Mouse (Mus musculus) forebrain, embryonic 15.5 days (tissue): ENCODE results near the gene Kcng4. TPM values are rescaled to one million over a fixed set of nuclear protein-coding genes. Genes with fewer than 3 reads are reported as not detected.

ENCODE experiments used
- ATAC-seq: fragments of 200-750 bp; cut with Nextera tagmentation; replicated peaks from 2 replicates; pipeline ENCODE4 v1.8.0; 2017; ENCODE audit warnings: mild to moderate bottlenecking, moderate TSS enrichment, moderate library complexity
- H3K27ac ChIP-seq: fragments of 300-500 bp; sonication (generic); replicated peaks from 2 replicates; pipeline ENCODE4 v1.5.1; 2015; ENCODE audit warnings: mild to moderate bottlenecking, inconsistent platforms
- H3K27me3 ChIP-seq: fragments of 300-500 bp; sonication (generic); 2 replicates; pipeline ENCODE4 v1.6.1; 2015; ENCODE audit warnings: inconsistent platforms
- H3K36me3 ChIP-seq: fragments of 300-500 bp; sonication (generic); 2 replicates; pipeline ENCODE4 v1.6.1; 2015; ENCODE audit warnings: mild to moderate bottlenecking, inconsistent platforms
- H3K4me1 ChIP-seq: fragments of 300-500 bp; sonication (generic); 2 replicates; pipeline ENCODE4 v1.6.1; 2015; ENCODE audit warnings: inconsistent platforms
- H3K4me2 ChIP-seq: fragments of 300-500 bp; sonication (generic); replicated peaks from 2 replicates; pipeline ENCODE4 v1.6.1; 2015; ENCODE audit warnings: mild to moderate bottlenecking, inconsistent platforms
- H3K4me3 ChIP-seq: fragments of 300-500 bp; sonication (generic); 2 replicates; pipeline ENCODE4 v1.5.1; 2015; ENCODE audit warnings: mild to moderate bottlenecking, inconsistent platforms
- H3K9ac ChIP-seq: fragments of 300-500 bp; sonication (generic); replicated peaks from 2 replicates; pipeline ENCODE4 v1.6.1; 2015; ENCODE audit warnings: mild to moderate bottlenecking, inconsistent platforms
- H3K9me3 ChIP-seq: fragments of 300-500 bp; sonication (generic); 2 replicates; pipeline ENCODE4 v1.6.1; 2016; ENCODE audit warnings: inconsistent platforms
- WGBS: fragments of 180-500 bp; shearing (Covaris S2); methylation state at CpG from one replicate; pipeline ENCODE4 v1.1.7; 2015; ENCODE audit warnings: mixed read lengths; 5-methylcytosine and 5-hydroxymethylcytosine counted together
- polyA plus RNA-seq: library from polyadenylated mRNA; unstranded; fragments of >200 nt; fragmentation: Nextera tagmentation; extraction: Ambion mirVana; gene quantifications from 2 replicates; pipeline ENCODE4 v1.2.1, GENCODE M21; 2015

Gene Kcng4
- polyA plus RNA-seq, 1 experiment from 2014 or later, result 0.28 TPM

DNA sequence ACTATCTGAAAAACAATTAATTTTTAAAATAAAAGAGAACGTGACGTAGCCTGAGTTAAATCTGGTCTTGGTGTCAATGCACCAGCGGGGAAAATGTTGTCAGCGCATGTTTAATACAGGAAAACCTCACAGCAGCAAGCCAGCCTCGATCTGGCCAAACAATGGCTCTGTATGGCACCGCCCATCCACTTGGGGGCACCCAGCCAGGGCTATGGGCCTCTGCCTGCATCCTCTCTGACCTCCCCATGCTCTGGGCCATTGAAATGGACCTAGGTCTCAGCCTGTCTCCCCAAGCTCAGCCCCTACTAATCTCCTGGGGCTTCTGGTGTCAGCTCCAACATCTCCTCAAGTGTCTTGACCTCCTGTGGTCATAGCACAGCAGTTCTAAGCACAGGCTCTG is 26.4 kb upstream of the Kcng4 start:
- no peak overlapping the region for H3K27ac ChIP-seq
- no peaks in the 10 kb centered on the region for H3K4me1 ChIP-seq
- no peak overlapping the region for H3K4me2 ChIP-seq
- WGBS, result 64% methylated on average over 6 of the region's 6 CpGs
- H3K9me3 ChIP-seq, result no peaks in the 10 kb centered on the region
- no peak for ATAC-seq
- H3K36me3 ChIP-seq, result no peaks in the 10 kb centered on the region
- H3K4me3 ChIP-seq, result no peak overlapping the region
- H3K27me3 ChIP-seq, result no peaks in the 10 kb centered on the region
- no peak overlapping the region for H3K9ac ChIP-seq

DNA sequence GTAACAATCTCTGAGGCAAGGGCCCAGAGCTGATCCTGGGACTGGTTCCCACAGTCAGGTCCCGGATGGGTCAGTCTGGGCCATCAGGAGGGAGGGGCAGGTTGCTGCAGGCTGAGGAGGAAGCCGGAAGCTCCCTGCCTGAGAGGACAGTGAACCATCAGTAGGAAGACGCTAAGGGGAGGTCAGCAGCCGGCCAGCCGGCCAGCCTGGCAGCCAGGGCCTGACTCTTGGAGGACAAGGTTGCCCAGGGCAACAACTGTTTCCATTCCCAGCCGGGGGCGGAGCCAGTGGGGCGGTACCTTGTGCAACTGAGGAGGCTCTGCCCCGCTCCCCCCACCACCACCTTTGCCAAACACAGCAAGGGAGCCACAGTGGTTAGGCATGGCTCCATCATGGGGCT is 25.6 kb upstream of the Kcng4 start:
- H3K4me3 ChIP-seq, result no peak overlapping the region
- no peaks in the 10 kb centered on the region for H3K9me3 ChIP-seq
- no peak overlapping the region for H3K27ac ChIP-seq
- no peak overlapping the region for H3K4me2 ChIP-seq
- no peaks in the 10 kb centered on the region for H3K36me3 ChIP-seq
- ATAC-seq, result no peak
- 8% methylated on average over 9 of the region's 9 CpGs for WGBS
- no peaks in the 10 kb centered on the region for H3K27me3 ChIP-seq
- H3K9ac ChIP-seq, result no peak overlapping the region
- no peaks in the 10 kb centered on the region for H3K4me1 ChIP-seq

DNA sequence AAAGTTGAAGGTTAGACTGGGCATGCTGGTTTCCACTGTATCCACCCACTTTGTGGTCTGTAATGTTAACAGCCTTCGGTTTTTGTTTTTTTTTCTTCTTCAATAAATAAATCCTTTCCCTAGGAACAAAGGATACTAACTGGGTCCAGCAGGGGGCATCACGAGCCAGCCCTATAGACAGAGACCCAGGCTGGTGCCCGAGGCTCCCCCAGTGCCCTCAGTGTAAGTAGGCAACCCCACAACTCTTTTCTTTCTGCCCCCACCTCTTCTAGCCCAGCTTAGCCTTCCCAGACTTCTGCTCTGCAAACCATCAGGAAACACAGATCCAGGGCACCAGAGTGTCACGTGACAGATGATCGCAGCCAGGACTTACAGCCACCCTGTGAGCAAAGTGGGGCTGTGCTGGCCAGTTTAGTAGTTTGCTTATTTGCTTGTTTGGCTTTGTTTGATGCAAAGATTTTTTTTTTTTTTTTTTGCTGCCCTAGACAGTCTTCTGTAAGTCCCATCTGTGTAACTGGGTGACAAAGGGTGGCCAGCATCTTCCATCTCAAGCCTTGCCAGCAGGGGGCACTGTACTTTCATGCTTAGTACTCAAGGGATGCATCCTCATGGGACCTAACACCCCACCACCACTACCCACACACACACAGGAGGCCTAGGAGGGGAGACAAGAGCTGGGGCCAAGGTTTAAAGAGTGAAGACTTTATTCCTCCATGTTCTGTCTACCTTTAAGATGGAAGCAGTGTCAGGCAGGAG is 21.4 kb upstream of the Kcng4 start:
- Histone ChIP-seq H3K36me3 (no peaks in the 10 kb centered on the region), H3K27ac (no peak overlapping the region), H3K4me1 (no peaks in the 10 kb centered on the region), H3K4me3 (no peak overlapping the region), H3K9me3 (no peaks in the 10 kb centered on the region), H3K27me3 (no peaks in the 10 kb centered on the region), H3K9ac (no peak overlapping the region), H3K4me2 (no peak overlapping the region)
- ATAC-seq, result no peak
- WGBS, result 68% methylated on average over 5 of the region's 5 CpGs

DNA sequence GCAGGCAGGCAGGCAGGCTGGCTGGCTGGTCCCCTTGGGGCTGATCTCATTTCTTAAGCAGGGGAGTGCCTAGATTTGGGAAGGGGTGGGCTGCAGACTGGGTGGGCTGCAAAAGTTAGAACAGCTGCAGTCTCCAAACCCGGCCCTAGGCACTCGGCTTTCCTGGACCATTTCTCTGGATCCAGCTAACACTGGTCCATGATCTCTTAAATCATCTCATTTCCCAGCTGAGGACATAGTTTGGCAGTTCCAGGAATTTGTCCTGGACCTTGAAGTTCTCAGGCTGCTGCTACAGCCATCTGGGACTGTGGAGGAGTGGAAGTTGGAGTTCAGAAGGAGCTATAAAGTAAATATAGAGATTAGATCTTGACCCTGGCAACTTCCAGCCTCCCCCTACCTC is 15.8 kb upstream of the Kcng4 start:
- no peaks in the 10 kb centered on the region for H3K9me3 ChIP-seq
- H3K27me3 ChIP-seq, result no peaks in the 10 kb centered on the region
- no peak overlapping the region for H3K4me3 ChIP-seq
- no peaks in the 10 kb centered on the region for H3K36me3 ChIP-seq
- whole genome bisulfite sequencing, result 73% methylated on average over 2 of the region's 2 CpGs
- H3K27ac ChIP-seq, result no peak overlapping the region
- ATAC-seq, result no peak
- H3K9ac ChIP-seq, result no peak overlapping the region
- H3K4me1 ChIP-seq, result no peaks in the 10 kb centered on the region
- no peak overlapping the region for H3K4me2 ChIP-seq

DNA sequence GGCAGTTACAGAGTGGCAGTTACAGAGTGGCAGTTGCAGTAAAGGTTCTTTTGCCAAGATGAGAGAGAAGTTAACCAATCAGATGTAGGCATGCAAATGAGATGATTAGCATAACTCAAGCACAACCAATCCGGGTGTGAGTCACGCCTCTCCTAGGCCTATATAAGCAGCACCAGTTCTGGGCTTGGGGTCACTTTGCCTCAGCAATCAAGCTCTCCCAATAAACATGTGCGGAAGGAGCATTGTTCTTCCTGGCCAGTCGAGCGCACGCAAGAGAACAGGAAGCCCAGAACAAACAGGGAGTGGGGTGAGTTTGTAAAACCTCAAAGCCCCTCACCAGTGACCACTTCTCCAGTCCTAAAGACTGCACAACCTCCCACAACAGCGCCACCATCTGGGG is 11.4 kb upstream of the Kcng4 start:
- H3K4me2 ChIP-seq, result no peak overlapping the region
- no peak overlapping the region for H3K4me3 ChIP-seq
- H3K27ac ChIP-seq, result no peak overlapping the region
- no peaks in the 10 kb centered on the region for H3K27me3 ChIP-seq
- H3K36me3 ChIP-seq, result no peaks in the 10 kb centered on the region
- H3K9ac ChIP-seq, result no peak overlapping the region
- no peaks in the 10 kb centered on the region for H3K4me1 ChIP-seq
- no peaks in the 10 kb centered on the region for H3K9me3 ChIP-seq
- WGBS, result 82% methylated on average over 7 of the region's 7 CpGs
- no peak for ATAC-seq

DNA sequence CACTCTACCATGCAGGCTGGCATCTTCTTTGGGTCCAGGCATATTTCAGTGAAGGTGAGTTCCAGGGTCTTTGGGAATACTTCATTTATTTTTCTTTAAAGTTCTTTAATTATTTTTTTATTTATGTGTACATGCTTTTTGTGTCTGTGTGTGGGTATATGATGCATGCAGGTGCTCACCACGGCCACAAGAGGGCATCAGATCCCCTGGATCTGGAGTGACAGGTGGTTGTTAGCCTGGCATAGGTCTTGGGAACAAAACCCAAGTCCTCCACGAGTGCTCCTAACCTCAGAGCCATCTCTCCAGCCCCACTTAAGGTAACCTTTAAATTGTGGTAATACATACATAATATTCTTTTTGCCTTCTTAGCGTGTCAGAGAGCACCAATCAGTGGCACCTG is 10.7 kb upstream of the Kcng4 start:
- H3K27me3 ChIP-seq, result no peaks in the 10 kb centered on the region
- 68% methylated on average over 3 of the region's 3 CpGs for WGBS
- no peak for ATAC-seq
- no peaks in the 10 kb centered on the region for H3K4me1 ChIP-seq
- H3K27ac ChIP-seq, result no peak overlapping the region
- no peaks in the 10 kb centered on the region for H3K9me3 ChIP-seq
- H3K4me2 ChIP-seq, result no peak overlapping the region
- no peaks in the 10 kb centered on the region for H3K36me3 ChIP-seq
- no peak overlapping the region for H3K9ac ChIP-seq
- H3K4me3 ChIP-seq, result no peak overlapping the region

DNA sequence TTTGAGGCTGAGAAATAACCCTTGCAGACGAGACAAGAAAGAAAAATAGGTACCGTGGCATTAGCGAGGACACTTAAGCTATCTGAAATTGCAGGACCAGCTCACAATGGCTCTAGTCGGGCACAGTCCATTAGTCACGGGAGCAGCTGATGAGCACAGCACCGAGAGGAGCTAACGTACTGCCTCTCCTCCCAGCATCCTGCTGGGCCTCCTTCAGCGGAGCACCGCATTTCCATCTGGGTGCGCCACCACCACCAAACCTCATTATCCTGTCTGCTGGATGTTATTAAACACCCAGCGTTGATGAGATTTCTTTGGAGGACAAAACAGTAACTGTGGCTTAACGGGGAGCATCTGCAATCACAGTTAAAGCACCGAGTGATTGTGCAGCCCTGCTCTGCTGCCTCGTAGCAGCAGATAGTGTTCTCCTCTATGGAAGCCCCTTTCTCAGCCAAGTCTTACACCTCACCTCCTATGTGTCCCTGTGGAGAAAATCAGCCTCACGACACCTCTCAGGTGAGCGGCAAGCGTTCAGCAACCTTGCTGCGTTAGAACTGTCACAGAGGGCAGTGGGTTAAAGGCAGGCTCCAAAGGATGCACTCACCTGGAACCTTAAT is 9.6 kb upstream of the Kcng4 start:
- Histone ChIP-seq H3K27me3 (0 out of 2 replicates have a peak, but pooled peaks cover 3% of the 10 kb centered on the region), H3K4me3 (no peak overlapping the region), H3K36me3 (no peaks in the 10 kb centered on the region), H3K4me1 (no peaks in the 10 kb centered on the region), H3K9ac (no peak overlapping the region), H3K27ac (no peak overlapping the region), H3K4me2 (no peak overlapping the region), H3K9me3 (no peaks in the 10 kb centered on the region)
- ATAC-seq, result no peak
- WGBS, result 56% methylated on average over 18 of the region's 18 CpGs

DNA sequence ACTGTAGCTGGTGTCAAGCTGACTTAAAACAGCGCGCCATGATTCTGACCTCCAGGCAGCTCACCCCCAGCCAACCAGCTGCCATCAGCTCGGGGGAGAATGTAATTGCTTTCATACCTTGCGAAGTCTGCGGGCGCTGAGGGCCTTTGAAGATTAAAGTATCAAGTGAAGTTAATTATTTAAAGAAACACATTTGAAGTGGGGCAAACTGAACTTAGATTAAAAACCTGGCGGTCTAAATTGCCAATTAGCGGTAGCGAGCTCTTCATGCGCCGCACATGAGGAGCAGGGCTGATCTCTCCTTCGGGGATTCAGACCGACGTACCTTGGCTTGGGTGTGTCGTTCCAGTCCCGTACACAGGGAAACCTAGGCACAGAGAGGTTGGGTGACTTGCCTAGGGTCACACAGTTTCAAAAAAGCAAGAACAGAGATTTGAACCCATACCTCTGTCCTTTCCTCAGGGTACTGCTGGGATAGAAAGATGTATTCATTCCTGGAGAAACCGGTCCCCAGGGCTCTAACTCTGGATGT is 9.0 kb upstream of the Kcng4 start:
- Histone ChIP-seq H3K4me3 (no peak overlapping the region), H3K9ac (no peak overlapping the region), H3K27ac (no peak overlapping the region), H3K4me2 (no peak overlapping the region), H3K36me3 (no peaks in the 10 kb centered on the region), H3K4me1 (no peaks in the 10 kb centered on the region), H3K9me3 (no peaks in the 10 kb centered on the region), H3K27me3 (0 out of 2 replicates have a peak, but pooled peaks cover 3% of the 10 kb centered on the region)
- no peak for ATAC-seq
- WGBS, result 72% methylated on average over 17 of the region's 17 CpGs

DNA sequence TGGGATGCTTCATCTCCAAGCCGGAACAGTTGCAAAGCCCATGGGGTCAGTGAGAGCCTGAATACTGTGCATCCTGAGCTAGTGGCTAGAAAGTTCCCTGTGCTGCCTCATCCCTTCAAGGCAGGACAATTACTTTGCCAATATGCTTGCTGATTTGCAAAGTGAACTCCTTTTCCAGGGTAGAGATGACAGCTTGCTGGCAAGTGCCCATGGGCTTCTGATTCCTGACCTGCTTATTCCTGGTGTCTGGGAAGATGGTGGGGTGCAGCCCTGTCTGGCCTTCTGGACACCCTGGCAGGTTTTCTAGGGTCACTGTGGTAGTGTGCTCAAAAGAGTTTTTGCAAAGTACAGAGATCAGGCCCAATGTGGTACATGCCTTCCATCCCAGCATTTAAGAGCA is 7.5 kb upstream of the Kcng4 start:
- 93% methylated on average over 1 of the region's 1 CpGs for WGBS
- no peak for ATAC-seq

DNA sequence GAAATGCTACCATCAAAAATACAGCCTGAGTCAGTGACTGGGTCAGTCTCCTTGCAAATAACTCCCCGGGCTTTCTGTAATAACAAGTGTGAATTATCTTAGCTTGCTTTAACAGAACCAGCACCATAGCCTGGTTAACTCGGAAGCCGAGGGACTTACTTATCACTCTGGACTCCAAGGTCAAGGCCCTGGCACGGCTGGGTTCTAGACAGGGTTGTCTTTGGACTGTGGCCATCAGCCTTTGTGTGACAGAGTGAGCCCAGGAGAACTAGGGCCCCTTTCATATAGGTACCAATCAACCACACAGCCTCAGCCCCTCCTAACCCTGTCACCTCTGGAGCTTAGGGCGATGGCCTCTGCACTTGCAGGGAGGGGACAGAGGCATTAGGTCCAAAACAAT is 5.6 kb upstream of the Kcng4 start:
- WGBS, result 86% methylated on average over 5 of the region's 5 CpGs
- Histone ChIP-seq H3K9ac (no peak overlapping the region), H3K27me3 (0 out of 2 replicates have a peak, but pooled peaks cover 3% of the 10 kb centered on the region), H3K9me3 (no peaks in the 10 kb centered on the region), H3K4me1 (0 out of 2 replicates have a peak, but pooled peaks cover 4% of the 10 kb centered on the region), H3K36me3 (no peaks in the 10 kb centered on the region), H3K4me2 (no peak overlapping the region), H3K4me3 (no peak overlapping the region), H3K27ac (no peak overlapping the region)
- ATAC-seq, result no peak

More for the DNA sequence above, 7.5 kb upstream of the Kcng4 start:
- Histone ChIP-seq H3K36me3 (no peaks in the 10 kb centered on the region), H3K27ac (no peak overlapping the region), H3K4me3 (no peak overlapping the region), H3K27me3 (0 out of 2 replicates have a peak, but pooled peaks cover 3% of the 10 kb centered on the region), H3K9ac (no peak overlapping the region), H3K4me1 (0 out of 2 replicates have a peak, but pooled peaks cover 4% of the 10 kb centered on the region), H3K9me3 (no peaks in the 10 kb centered on the region), H3K4me2 (no peak overlapping the region)

DNA sequence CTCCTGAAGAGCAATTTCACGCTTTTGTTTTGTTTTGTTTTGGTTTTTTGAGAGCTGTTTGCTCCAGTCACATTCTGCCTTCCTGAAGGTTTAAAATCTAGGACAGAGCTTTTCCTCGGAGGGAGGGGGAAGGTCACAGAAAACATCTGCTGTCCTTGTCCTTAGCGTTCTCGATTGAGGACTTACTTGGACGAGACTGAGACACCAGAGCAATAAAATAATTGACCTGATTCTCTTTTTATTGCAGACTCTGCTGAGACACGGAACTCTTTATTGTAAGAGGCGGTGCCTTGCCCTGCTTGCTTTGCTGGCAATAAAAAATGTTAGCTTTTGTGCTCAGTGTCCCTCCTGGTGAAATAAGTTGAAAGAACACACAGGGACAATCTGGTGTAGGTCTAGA is 4.3 kb upstream of the Kcng4 start:
- ATAC-seq, result no peak
- 0 out of 2 replicates have a peak, but pooled peaks cover 4% of the 10 kb centered on the region for H3K4me1 ChIP-seq
- no peaks in the 10 kb centered on the region for H3K36me3 ChIP-seq
- H3K9me3 ChIP-seq, result no peaks in the 10 kb centered on the region
- 70% methylated on average over 7 of the region's 7 CpGs for WGBS
- H3K27ac ChIP-seq, result no peak overlapping the region
- no peak overlapping the region for H3K4me3 ChIP-seq
- no peak overlapping the region for H3K4me2 ChIP-seq
- 0 out of 2 replicates have a peak, but pooled peaks cover 5% of the 10 kb centered on the region for H3K27me3 ChIP-seq
- H3K9ac ChIP-seq, result no peak overlapping the region

DNA sequence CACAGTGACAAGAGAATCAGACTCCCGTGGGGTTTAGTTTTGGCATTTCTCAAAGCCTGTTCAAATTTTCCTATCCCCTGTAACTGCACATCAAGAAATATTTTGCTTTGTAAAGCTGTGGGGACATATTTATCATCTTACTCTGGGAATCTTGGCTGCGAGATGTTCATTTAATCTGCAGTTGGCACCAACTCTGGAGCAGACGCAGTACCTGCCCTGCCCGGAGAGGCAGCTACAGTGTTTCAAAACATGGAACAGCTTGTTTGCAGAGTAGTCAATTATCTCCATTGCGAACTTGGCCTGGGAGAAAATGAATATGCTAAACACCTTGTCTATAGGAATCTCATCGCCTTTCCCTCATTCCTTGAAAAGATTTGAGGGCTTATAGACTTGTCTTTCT is 2.8 kb upstream of the Kcng4 start:
- 38% methylated on average over 6 of the region's 6 CpGs for WGBS
- H3K4me2 ChIP-seq, result no peak overlapping the region
- no peak overlapping the region for H3K27ac ChIP-seq
- H3K27me3 ChIP-seq, result peaks cover 13% of the 10 kb centered on the region; the same call in 1 of the 2 replicates
- no peaks in the 10 kb centered on the region for H3K9me3 ChIP-seq
- H3K4me3 ChIP-seq, result no peak overlapping the region
- 0 out of 2 replicates have a peak, but pooled peaks cover 4% of the 10 kb centered on the region for H3K4me1 ChIP-seq
- no peaks in the 10 kb centered on the region for H3K36me3 ChIP-seq
- no peak overlapping the region for H3K9ac ChIP-seq
- no peak for ATAC-seq
